Mouse (Mus musculus) left cerebral cortex, postnatal 4 days (tissue): ENCODE measurements around the gene Tymp. TPM values are rescaled to one million over a fixed set of nuclear protein-coding genes. Genes with fewer than 3 reads are reported as not detected.

ENCODE experiments used
- DNase-seq: peaks from one replicate; pipeline ENCODE4 v3.0.0-alpha.2; 2022
- intact Hi-C: fragments of 180-260 bp; cut with DNase I; formaldehyde crosslinking; loops from one replicate; pipeline ENCODE4 v1.15.1; 2025
- total RNA-seq, 2 experiments: library from RNA; stranded (reverse); gene quantifications; 2 replicates each; pipeline ENCODE4 v1.2.3; 2021

The Tymp gene
- total RNA-seq = under 1 TPM; 0.62 to 0.81 TPM

GRCm38 (mm10) chr15:89376957-89377356 is at the start of gene Tymp:
TSS of gene Tymp (minus strand) at chr15:89377039.
- no peak for DNase-seq
- intact Hi-C loops = no loop called here

GRCm38 (mm10) chr15:89425711-89426121 is 48.9 kb upstream of the Tymp start, which contains the start of gene Cpt1b:
TSS of gene Cpt1b (minus strand) at chr15:89425863.
- intact Hi-C loops = no loop called here
- DNase-seq = no peak

- intact Hi-C loops = no loop called here
These were observed 47.8 kb upstream of the Tymp start for GRCm38 (mm10) chr15:89424621-89425020.

GRCm38 (mm10) chr15:89421938-89422337 is 45.1 kb upstream of the Tymp start:
- no peak for DNase-seq
- intact Hi-C loops = no loop called here

More at GRCm38 (mm10) chr15:89424621-89425020, 47.8 kb upstream of the Tymp start:
- no peak for DNase-seq

- DNase-seq = no peak
- intact Hi-C loops = no loop called here
These were observed 38.4 kb upstream of the Tymp start for GRCm38 (mm10) chr15:89415282-89415681.

GRCm38 (mm10) chr15:89410118-89410517 is 33.3 kb upstream of the Tymp start, which contains the start of gene Syce3:
TSS of gene Syce3 (minus strand) at chr15:89410503.
- intact Hi-C loops = no loop called here
- DNase-seq = no peak

- intact Hi-C loops = no loop called here
- DNase-seq = no peak
These were observed 29.9 kb upstream of the Tymp start for GRCm38 (mm10) chr15:89406691-89407090.

- no peak for DNase-seq
- intact Hi-C loops = no loop called here
These were observed 28.2 kb upstream of the Tymp start for GRCm38 (mm10) chr15:89404831-89405623.

- intact Hi-C loops = no loop called here
- DNase-seq = no peak
These were observed 25.6 kb upstream of the Tymp start for GRCm38 (mm10) chr15:89402471-89402870.

GRCm38 (mm10) chr15:89399716-89400115 is 22.9 kb upstream of the Tymp start:
- intact Hi-C loops = no loop called here
- DNase-seq = no peak

GRCm38 (mm10) chr15:89398146-89398545 is 21.3 kb upstream of the Tymp start:
- intact Hi-C loops = no loop called here
- peak; percentile 46 for DNase-seq

GRCm38 (mm10) chr15:89396883-89397282 is 20.0 kb upstream of the Tymp start:
- DNase-seq = no peak
- intact Hi-C loops = no loop called here

- no peak for DNase-seq
These were observed 13.2 kb upstream of the Tymp start for GRCm38 (mm10) chr15:89390081-89390480.

GRCm38 (mm10) chr15:89387127-89387526 is 10.3 kb upstream of the Tymp start:
- intact Hi-C loops = no loop called here
- no peak for DNase-seq

More at GRCm38 (mm10) chr15:89390081-89390480, 13.2 kb upstream of the Tymp start:
- intact Hi-C loops = no loop called here

- DNase-seq = no peak
- intact Hi-C loops = no loop called here
These were observed 7.8 kb upstream of the Tymp start, which contains the start of gene Klhdc7b for GRCm38 (mm10) chr15:89384617-89385016. TSS of gene Klhdc7b (plus strand) at chr15:89384917.

GRCm38 (mm10) chr15:89379429-89379828 is 2.6 kb upstream of the Tymp start:
- peak; percentile 53 for DNase-seq
- intact Hi-C loops = no loop called here

- no peak for DNase-seq
- intact Hi-C loops = no loop called here
These were observed 2.1 kb upstream of the Tymp start, which contains the start of gene Odf3b for GRCm38 (mm10) chr15:89378831-89379401. TSS of gene Odf3b (minus strand) at chr15:89379282.

GRCm38 (mm10) chr15:89377938-89378828 is 1.3 kb upstream of the Tymp start:
- no peak for DNase-seq
- intact Hi-C loops = no loop called here

GRCm38 (mm10) chr15:89377362-89377761 is 523 bp upstream of the Tymp start:
- DNase-seq = no peak
- intact Hi-C loops = no loop called here

GRCm38 (mm10) chr15:89376040-89376439 is 799 bp downstream of the Tymp start:
- no peak for DNase-seq
- intact Hi-C loops = no loop called here
